Mouse (Mus musculus): ENCODE results near the gene Zfp990. TPM values are rescaled to one million over a fixed set of nuclear protein-coding genes. Genes with fewer than 3 reads are reported as not detected.
"Not testable (repeated sequence)": the region's sequence is repeated elsewhere in the genome, so short reads cannot be mapped to it uniquely, and the experiment has no call there.

Gene Zfp990
- total RNA-seq, 2 experiments from 2014 or later: 0.93 to 0.94 TPM

GRCm38 (mm10) chr4:145585078-145585477 is 74.5 kb downstream of the Zfp990 start, which contains the start of gene Gm13212:
Gm13212 (plus strand) TSS chr4:145585166.
- DNase-seq: peak in 1 of 2 experiments; percentile 23
- intact Hi-C loops (cut with DNase I): not testable (repeated sequence)

GRCm38 (mm10) chr4:145586046-145586445 is 75.5 kb downstream of the Zfp990 start:
- intact Hi-C loops (cut with DNase I); DNase-seq: not testable (repeated sequence)

Other genes with a start within 250 kb of the Zfp990 start
- gene Tnfrsf8, start 195.6 kb upstream of the Zfp990 start, total RNA-seq (2021): under 1 TPM; 0.15 to 0.26 TPM
- gene Gm13212, start 74.4 kb downstream of the Zfp990 start, total RNA-seq (2021): 1 to 10 TPM; 3.0 to 3.2 TPM
- under 1 TPM; 0.41 to 0.82 TPM for gene Zfp980, start 159.9 kb downstream of the Zfp990 start, total RNA-seq (2021)

All from heart, postnatal 10 days (tissue).